Mouse (Mus musculus) layer of hippocampus, adult 2 months (tissue): ENCODE data around the gene Pcdh15. TPM values are rescaled to one million over a fixed set of nuclear protein-coding genes. Genes with fewer than 3 reads are reported as not detected.

ENCODE experiments used
- DNase-seq, 2 experiments: peaks; one replicate each; pipeline ENCODE4 v3.0.0; 2022; ENCODE audit warnings: low spot score in 2 of 2
- H3K27ac ChIP-seq: fragments of 200-600 bp; 2 replicates; pipeline ENCODE4 v1.8.1; 2022
- H3K4me3 ChIP-seq: fragments of 200-600 bp; 2 replicates; pipeline ENCODE4 v1.8.1; 2022; ENCODE audit warnings: mild to moderate bottlenecking
- CTCF ChIP-seq: fragments of 200-600 bp; conservative IDR thresholded peaks from 2 replicates; pipeline ENCODE4 v1.8.1; 2022; ENCODE audit warnings: antibody characterized with exemption, mild to moderate bottlenecking, moderate library complexity
- total RNA-seq, 2 experiments: library from RNA; stranded (reverse); gene quantifications; 2 replicates each; pipeline ENCODE4 v1.2.3; 2021

The Pcdh15 gene
- total RNA-seq, 2 experiments from 2014 or later: 14.1 to 17.7 TPM

DNA sequence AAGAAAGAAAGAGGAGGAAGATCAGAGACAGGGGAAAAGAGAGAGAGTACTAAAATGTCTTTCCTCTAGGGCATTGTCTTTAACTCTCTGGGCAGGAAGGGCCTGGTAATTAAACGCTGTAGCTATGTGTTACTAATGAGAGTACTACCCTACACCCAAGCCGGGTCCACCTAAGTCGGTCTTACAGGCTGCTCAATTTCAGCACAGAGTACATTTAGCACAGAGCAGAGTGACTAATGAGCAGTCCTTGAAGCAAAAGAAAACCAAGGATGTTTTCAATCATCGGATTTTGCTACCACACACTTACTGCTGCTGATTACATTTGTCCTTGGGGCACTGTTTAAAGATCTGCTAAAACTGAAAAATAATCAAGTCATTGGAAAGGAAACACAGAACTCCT, 788.6 kb downstream of the Pcdh15 start:
- DNase-seq: no peak

DNA sequence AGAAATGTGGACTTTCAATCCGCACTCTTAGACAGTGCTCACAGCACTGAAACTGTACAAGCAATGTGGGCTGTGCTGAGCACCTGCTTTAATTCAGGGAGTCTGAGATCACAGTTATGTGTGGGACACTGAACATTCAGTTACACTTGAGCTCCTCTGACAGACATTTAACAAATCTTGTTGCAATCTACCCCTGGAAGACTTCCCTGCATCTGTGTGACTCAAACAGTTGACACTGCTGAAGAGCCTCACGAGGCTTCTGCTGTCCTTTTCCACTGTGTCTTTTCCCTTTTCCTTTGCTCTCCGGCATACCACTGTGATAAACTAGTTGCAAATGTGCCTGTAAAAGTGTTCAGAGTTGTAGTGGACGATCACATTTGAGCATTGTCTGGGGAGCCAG, 793.1 kb downstream of the Pcdh15 start:
- no peak for DNase-seq
- no peak for TF ChIP-seq CTCF
- H3K27ac ChIP-seq: no peak overlapping the region

More for the DNA sequence above, 788.6 kb downstream of the Pcdh15 start:
- Histone ChIP-seq H3K27ac (no peak overlapping the region), H3K4me3 (no peak overlapping the region)
- TF ChIP-seq CTCF: no peak

GRCm38 (mm10) chr10:73896086-73896607, 797.0 kb downstream of the Pcdh15 start:
- TF ChIP-seq CTCF: no peak
- H3K27ac ChIP-seq: no peak overlapping the region
- H3K4me3 ChIP-seq: no peak overlapping the region
- DNase-seq: peak in 1 of 2 experiments; percentile 3

More for the DNA sequence above, 793.1 kb downstream of the Pcdh15 start:
- H3K4me3 ChIP-seq: no peak overlapping the region

DNA sequence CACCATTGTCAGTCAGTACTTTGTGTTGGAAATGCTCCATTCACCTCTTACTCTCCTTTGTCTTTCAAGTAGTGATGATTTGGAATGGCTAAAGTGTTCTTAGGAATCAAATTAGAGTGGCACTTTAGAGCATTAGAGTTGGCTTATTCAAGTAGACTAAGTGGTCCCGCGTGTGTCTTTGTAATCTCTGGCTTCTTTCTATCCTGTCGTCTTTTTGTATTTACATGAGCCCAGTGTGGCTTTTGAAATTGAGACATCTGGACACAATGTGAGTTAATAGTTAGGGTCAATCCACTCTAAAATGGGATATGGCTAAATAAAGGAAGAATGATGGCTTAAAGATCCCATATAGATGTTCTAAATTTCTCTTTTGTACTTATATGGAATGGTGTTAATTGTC, 800.0 kb downstream of the Pcdh15 start:
- Histone ChIP-seq H3K27ac (no peak overlapping the region), H3K4me3 (no peak overlapping the region)
- DNase-seq: no peak
- TF ChIP-seq CTCF: no peak

DNA sequence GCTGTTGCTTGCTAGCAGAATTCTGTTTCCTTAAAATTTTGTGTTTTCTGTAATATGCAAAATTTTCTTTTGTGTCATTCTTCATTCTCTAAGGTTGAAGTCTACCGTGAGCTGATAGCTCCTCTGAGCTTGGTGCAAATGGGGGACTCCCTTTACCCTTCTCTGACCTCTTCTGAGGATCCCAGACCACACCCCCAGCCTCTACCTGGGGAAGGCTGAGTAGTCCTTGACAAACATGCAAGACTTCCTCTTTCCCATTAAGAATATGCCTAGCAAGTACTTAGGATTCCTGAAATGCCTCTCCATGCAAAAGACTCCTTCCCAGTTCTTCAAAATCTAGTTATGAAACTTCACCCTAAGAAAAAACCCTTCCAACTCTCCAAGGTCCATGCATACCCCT, 808.5 kb downstream of the Pcdh15 start:
- DNase-seq: no peak

DNA sequence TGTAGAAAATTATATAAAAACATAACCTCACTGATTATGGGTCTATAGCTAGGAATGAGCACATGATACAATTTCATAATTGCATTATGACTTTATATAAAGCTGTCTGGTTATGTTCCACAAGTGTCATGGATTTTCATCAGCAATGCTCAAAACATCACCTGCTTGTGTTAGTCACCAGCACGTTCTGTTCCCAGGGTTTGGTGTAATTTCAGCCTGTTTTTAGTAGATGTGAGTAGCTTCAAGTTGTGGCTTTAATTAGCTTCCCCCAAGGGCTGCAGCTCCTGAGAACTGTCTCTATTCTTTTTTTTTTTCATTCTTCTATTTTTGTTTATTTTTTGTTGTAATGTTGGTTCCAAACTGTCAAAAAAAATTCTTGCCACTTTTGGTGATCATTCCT, 809.4 kb downstream of the Pcdh15 start:
- H3K27ac ChIP-seq: no peak overlapping the region
- DNase-seq: no peak
- H3K4me3 ChIP-seq: no peak overlapping the region
- no peak for TF ChIP-seq CTCF

More for the DNA sequence above, 808.5 kb downstream of the Pcdh15 start:
- H3K4me3 ChIP-seq: no peak overlapping the region
- no peak overlapping the region for H3K27ac ChIP-seq
- TF ChIP-seq CTCF: no peak

DNA sequence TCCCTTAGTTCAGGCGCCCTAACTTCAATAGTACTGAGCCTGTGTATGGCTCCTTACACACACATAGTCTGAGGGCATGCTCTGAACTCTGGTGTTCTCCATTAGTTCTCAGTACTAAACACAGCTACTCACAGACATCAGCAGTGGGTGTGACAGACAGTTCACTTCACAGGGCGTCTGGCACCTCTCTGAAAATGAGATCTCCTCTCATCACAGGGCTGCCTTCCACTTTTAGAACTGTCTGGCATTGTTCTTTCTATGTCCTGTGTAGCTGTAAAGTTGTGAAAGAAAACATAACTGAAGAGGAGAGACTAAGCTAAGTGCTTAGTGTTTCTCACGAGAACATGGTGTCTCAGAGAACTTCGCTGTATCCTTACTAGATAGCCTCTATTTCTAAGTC, 816.0 kb downstream of the Pcdh15 start:
- H3K27ac ChIP-seq: no peak overlapping the region
- TF ChIP-seq CTCF: no peak
- DNase-seq: no peak
- H3K4me3 ChIP-seq: no peak overlapping the region

DNA sequence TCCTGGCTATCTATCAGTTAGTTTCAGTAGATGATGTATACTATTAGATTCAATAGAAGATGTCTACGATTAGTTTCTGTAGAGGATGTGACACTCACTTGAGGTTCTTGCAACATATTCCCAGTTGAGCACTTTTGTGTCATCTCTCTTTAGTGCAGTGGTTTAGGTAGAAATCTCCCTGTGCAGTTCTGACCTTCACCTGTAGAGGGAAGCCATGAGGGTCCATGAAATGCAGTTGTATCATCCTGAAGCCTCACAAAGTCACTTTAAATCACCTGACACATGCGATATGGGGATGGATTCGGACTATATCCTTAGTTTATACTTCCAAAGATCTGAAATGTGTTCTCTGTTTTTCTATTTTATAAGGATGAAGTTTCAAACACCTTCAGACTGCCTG, 822.4 kb downstream of the Pcdh15 start:
- H3K4me3 ChIP-seq: no peak overlapping the region
- TF ChIP-seq CTCF: peak; percentile 88
- H3K27ac ChIP-seq: no peak overlapping the region
- DNase-seq: peak in 1 of 2 experiments; percentile 24

- Histone ChIP-seq H3K4me3 (no peak overlapping the region), H3K27ac (no peak overlapping the region)
- TF ChIP-seq CTCF: no peak
- DNase-seq: no peak
These were observed 829.5 kb downstream of the Pcdh15 start for GRCm38 (mm10) chr10:73928672-73929071.

DNA sequence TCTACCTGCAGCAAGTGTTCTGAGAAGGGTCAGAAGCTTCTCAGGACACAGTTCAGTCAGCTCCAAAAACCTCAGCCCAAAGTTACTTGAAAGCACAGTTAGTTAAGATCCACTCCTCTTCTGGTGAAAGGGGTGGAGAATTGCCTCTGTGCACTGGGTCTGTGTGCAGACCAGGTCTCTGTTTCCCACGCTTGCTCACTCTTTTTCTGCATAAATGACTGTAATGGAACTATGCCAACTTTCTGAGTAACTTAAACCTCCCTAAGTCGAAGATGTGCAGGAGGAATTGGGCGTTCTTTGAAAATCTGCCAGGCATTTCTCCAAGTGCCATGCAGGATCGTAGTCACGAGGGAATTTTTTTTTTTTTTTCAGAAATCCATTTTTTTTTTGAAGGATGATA, 830.6 kb downstream of the Pcdh15 start:
- DNase-seq: no peak
- no peak overlapping the region for H3K4me3 ChIP-seq
- no peak overlapping the region for H3K27ac ChIP-seq
- TF ChIP-seq CTCF: no peak

GRCm38 (mm10) chr10:73931185-73931584, 832.0 kb downstream of the Pcdh15 start:
- no peak overlapping the region for H3K4me3 ChIP-seq
- H3K27ac ChIP-seq: no peak overlapping the region
- no peak for TF ChIP-seq CTCF
- no peak for DNase-seq

DNA sequence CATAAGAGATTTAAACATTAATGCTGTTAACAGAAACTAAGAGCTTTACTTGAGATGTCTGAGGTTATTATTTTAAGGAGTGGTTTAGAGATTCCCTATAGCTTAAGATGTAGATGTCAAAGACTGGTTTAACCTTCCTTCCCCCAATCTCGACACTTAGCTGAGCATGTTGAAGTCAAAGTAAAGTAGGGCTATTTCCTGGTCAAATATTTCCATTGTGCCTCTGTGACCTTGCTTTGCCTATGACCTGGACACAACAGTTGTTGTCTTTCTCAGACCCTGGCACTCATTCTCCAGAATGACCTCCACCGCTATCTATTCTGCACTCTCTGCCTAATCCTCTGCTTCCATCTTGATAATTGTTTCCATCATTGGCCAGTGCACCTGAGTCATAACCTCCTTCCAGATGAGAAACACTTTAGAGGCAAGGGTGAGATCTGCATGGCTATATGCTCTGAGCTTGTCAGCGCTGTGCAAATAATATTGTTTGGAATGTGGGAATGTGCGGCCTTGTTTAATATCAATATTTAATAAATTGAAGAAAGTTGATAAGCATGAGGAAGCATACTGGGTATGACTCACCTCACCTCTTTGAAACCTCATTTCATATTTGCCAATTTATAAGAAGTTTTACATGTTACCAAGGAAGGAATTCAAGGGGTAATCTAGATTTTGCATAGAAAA, 833.0 kb downstream of the Pcdh15 start:
- no peak overlapping the region for H3K4me3 ChIP-seq
- no peak for TF ChIP-seq CTCF
- no peak for DNase-seq
- no peak overlapping the region for H3K27ac ChIP-seq

DNA sequence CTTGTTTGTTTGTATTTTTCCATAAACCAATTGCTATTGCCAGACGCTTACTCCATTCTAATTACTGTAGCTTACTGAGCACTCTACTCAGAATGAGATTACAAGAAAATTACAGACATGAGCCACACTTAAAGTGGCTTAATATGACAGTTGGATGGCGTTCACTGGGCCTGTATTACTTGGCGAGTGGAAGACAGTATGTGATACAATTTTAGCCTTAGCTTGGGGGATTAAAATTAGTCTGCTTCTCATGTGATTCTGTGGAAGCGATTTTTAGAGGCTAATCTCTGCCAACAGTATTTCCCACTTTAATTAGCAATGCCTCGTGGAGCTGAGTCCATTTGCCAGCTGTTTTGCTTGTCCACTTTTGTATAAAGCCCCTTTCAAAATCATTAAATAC, 837.0 kb downstream of the Pcdh15 start:
- DNase-seq: no peak
- Histone ChIP-seq H3K4me3 (no peak overlapping the region), H3K27ac (no peak overlapping the region)
- no peak for TF ChIP-seq CTCF

DNA sequence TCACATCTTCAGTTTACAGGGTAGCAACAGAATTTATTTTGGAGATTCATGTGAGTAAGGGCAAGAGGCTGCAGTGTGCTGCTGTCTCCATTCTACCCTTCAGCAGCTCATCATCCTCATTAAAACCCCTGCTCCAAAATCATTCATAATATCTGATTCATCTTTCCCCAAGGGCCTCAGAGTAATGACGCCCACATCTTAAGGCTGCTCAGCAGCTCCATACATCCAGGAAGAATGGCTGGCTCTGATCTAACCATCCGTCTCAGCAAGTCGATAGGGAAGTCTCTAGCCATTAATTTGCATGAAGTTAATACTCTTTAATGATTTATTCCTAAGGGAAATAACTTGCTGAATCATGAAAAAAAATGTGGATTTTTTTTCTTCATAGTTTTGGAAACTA, 839.8 kb downstream of the Pcdh15 start:
- Histone ChIP-seq H3K27ac (no peak overlapping the region), H3K4me3 (no peak overlapping the region)
- no peak for DNase-seq
- no peak for TF ChIP-seq CTCF
